Mouse (Mus musculus) myocyte (in vitro differentiated cells): Measurements from ENCODE around the gene 4930522H14Rik. TPM values are rescaled to one million over a fixed set of nuclear protein-coding genes. Genes with fewer than 3 reads are reported as not detected.

Experiments
- H3K27me3 ChIP-seq: one replicate; pipeline ENCODE4 v1.6.1; 2011; ENCODE audit not compliant: control insufficient read depth, insufficient read depth, insufficient read length
- H3K36me3 ChIP-seq: one replicate; pipeline ENCODE4 v1.6.1; 2011; ENCODE audit not compliant: control insufficient read depth, insufficient read depth
- H3K4me2 ChIP-seq: one replicate; pipeline ENCODE4 v1.6.1; 2011; ENCODE audit warnings: low read depth, control low read depth
- H3K4me3 ChIP-seq: one replicate; pipeline ENCODE4 v1.5.1; 2011; ENCODE audit warnings: mild to moderate bottlenecking, control low read depth, moderate library complexity
- H3K79me2 ChIP-seq: one replicate; pipeline ENCODE4 v1.6.1; 2011; ENCODE audit not compliant: control insufficient read depth, insufficient read depth
- H3ac ChIP-seq: one replicate; pipeline ENCODE4 v1.6.1; 2011; ENCODE audit not compliant: control insufficient read depth, insufficient read length
- CEBPB ChIP-seq: IDR thresholded peaks from 2 replicates; pipeline ENCODE4 v1.6.1; 2011; ENCODE audit warnings: mild to moderate bottlenecking, moderate library complexity; ENCODE audit not compliant: poor library complexity, insufficient read depth, severe bottlenecking
- E2F4 ChIP-seq: IDR thresholded peaks from one replicate; pipeline ENCODE4 v1.6.1; 2011; ENCODE audit warnings: mild to moderate bottlenecking, control low read depth, moderate library complexity; ENCODE audit not compliant: insufficient read depth
- MAX ChIP-seq: IDR thresholded peaks from one replicate; pipeline ENCODE4 v1.6.1; 2011; ENCODE audit warnings: low read depth, mild to moderate bottlenecking, control low read depth
- MYOD1 ChIP-seq, 3 experiments: IDR thresholded peaks; one replicate each; pipeline ENCODE4 v1.6.1; 2011; ENCODE audit warnings: control low read depth in 2 of 3, low read depth in 2 of 3, mild to moderate bottlenecking in 2 of 3, moderate library complexity in 1 of 3; ENCODE audit not compliant: insufficient read length in 2 of 3, control insufficient read depth in 1 of 3
- MYOG ChIP-seq, 3 experiments: IDR thresholded peaks; one replicate each; pipeline ENCODE4 v1.6.1; 2011; ENCODE audit warnings: control low read depth in 2 of 3, low read depth in 2 of 3, mild to moderate bottlenecking in 2 of 3; ENCODE audit not compliant: insufficient read length in 2 of 3, control insufficient read depth in 1 of 3, insufficient read depth in 1 of 3
- POLR2A ChIP-seq: IDR thresholded peaks from one replicate; pipeline ENCODE4 v1.6.1; 2011; ENCODE audit warnings: low read depth, mild to moderate bottlenecking, control low read depth, moderate library complexity; ENCODE audit not compliant: insufficient read length
- POLR2AphosphoS2 ChIP-seq: IDR thresholded peaks from one replicate; pipeline ENCODE4 v1.6.1; 2011; ENCODE audit warnings: low read depth, control low read depth; ENCODE audit not compliant: insufficient read length
- REST ChIP-seq: IDR thresholded peaks from one replicate; pipeline ENCODE4 v1.6.1; 2011; ENCODE audit warnings: mild to moderate bottlenecking, control low read depth, moderate library complexity; ENCODE audit not compliant: insufficient read depth, insufficient read length
- SRF ChIP-seq: IDR thresholded peaks from one replicate; pipeline ENCODE4 v1.6.1; 2011; ENCODE audit warnings: low read depth; ENCODE audit not compliant: control insufficient read depth, insufficient read length
- TCF12 ChIP-seq: IDR thresholded peaks from one replicate; pipeline ENCODE4 v1.6.1; 2011; ENCODE audit warnings: mild to moderate bottlenecking, control low read depth; ENCODE audit not compliant: poor library complexity, insufficient read depth, severe bottlenecking
- TCF3 ChIP-seq: IDR thresholded peaks from one replicate; pipeline ENCODE4 v1.6.1; 2011; ENCODE audit warnings: low read depth, control low read depth; ENCODE audit not compliant: insufficient read length
- USF1 ChIP-seq: IDR thresholded peaks from one replicate; pipeline ENCODE4 v1.6.1; 2011; ENCODE audit warnings: low read depth, mild to moderate bottlenecking, control low read depth, moderate library complexity
- polyA plus RNA-seq: library from polyadenylated mRNA; unstranded; fragments of >200 nt; fragmentation: generic; extraction: Trizol; gene quantifications from one replicate; pipeline ENCODE4 v1.2.1, GENCODE M21; 2012; ENCODE audit warnings: missing spikeins

4930522H14Rik gene
- polyA plus RNA-seq, 1 experiment = not detected

GRCm38 (mm10) chr4:109550338-109551150 lies 19.4 kb upstream of the 4930522H14Rik start:
- H3K4me3 ChIP-seq = no peak overlapping the region
- peaks cover 18% of the 10 kb centered on the region for H3K27me3 ChIP-seq
- no peaks in the 10 kb centered on the region for H3K36me3 ChIP-seq
- no peak overlapping the region for H3ac ChIP-seq
- TF ChIP-seq CEBPB = no peak
- TF ChIP-seq E2F4 = no peak
- no peak for TF ChIP-seq MAX
- no peak for TF ChIP-seq SRF
- no peak for TF ChIP-seq MYOD1 (IDR thresholded peaks at IDR 0.05; ENCODE audit: control insufficient read depth in 1 of 3, insufficient read length in 2 of 3, low read depth in 2 of 3)
- no peak for TF ChIP-seq USF1
- no peak for TF ChIP-seq TCF3
- TF ChIP-seq MYOG (IDR thresholded peaks at IDR 0.05; ENCODE audit: control insufficient read depth in 1 of 3, insufficient read depth in 1 of 3, insufficient read length in 2 of 3, low read depth in 2 of 3) = no peak
- no peak for TF ChIP-seq POLR2AphosphoS2
- no peak for TF ChIP-seq REST
- TF ChIP-seq TCF12 = no peak
- no peak for TF ChIP-seq POLR2A
- H3K79me2 ChIP-seq = no peaks in the 10 kb centered on the region
- H3K4me2 ChIP-seq = peak overlapping the region; percentile 35

- no peak for TF ChIP-seq CEBPB
Observed at GRCm38 (mm10) chr4:109547306-109547705, 16.2 kb upstream of the 4930522H14Rik start.

GRCm38 (mm10) chr4:109546538-109546937 lies 15.4 kb upstream of the 4930522H14Rik start:
- no peak for TF ChIP-seq SRF
- TF ChIP-seq E2F4 = no peak
- no peak for TF ChIP-seq POLR2AphosphoS2
- no peak for TF ChIP-seq TCF12
- Histone ChIP-seq H3K36me3 (no peaks in the 10 kb centered on the region), H3K27me3 (peaks cover 22% of the 10 kb centered on the region), H3K4me3 (no peak overlapping the region), H3K79me2 (no peaks in the 10 kb centered on the region), H3ac (no peak overlapping the region), H3K4me2 (no peak overlapping the region)

More at GRCm38 (mm10) chr4:109547306-109547705, 16.2 kb upstream of the 4930522H14Rik start:
- H3K79me2 ChIP-seq = no peaks in the 10 kb centered on the region
- H3K4me2 ChIP-seq = no peak overlapping the region
- no peak overlapping the region for H3K4me3 ChIP-seq
- peaks cover 22% of the 10 kb centered on the region for H3K27me3 ChIP-seq
- H3ac ChIP-seq = no peak overlapping the region
- H3K36me3 ChIP-seq = no peaks in the 10 kb centered on the region

- no peaks in the 10 kb centered on the region for H3K36me3 ChIP-seq
- TF ChIP-seq POLR2A (no peak), MAX (no peak), CEBPB (no peak), E2F4 (no peak), TCF12 (no peak), USF1 (no peak), MYOD1 (IDR thresholded peaks at IDR 0.05; ENCODE audit: control insufficient read depth in 1 of 3, insufficient read length in 2 of 3, low read depth in 2 of 3) (no peak), MYOG (IDR thresholded peaks at IDR 0.05; ENCODE audit: control insufficient read depth in 1 of 3, insufficient read depth in 1 of 3, insufficient read length in 2 of 3, low read depth in 2 of 3) (no peak), REST (no peak), POLR2AphosphoS2 (no peak), TCF3 (no peak), SRF (no peak)
- H3K79me2 ChIP-seq = no peaks in the 10 kb centered on the region
- H3K4me2 ChIP-seq = no peak overlapping the region
- no peaks in the 10 kb centered on the region for H3K27me3 ChIP-seq
- H3K4me3 ChIP-seq = no peak overlapping the region
- no peak overlapping the region for H3ac ChIP-seq
Observed at GRCm38 (mm10) chr4:109530245-109530816, 766 bp downstream of the 4930522H14Rik start.

- TF ChIP-seq MAX (no peak), MYOD1 (IDR thresholded peaks at IDR 0.05; ENCODE audit: control insufficient read depth in 1 of 3, insufficient read length in 2 of 3, low read depth in 2 of 3) (no peak), USF1 (no peak), POLR2AphosphoS2 (no peak), POLR2A (no peak), REST (no peak), SRF (no peak), MYOG (IDR thresholded peaks at IDR 0.05; ENCODE audit: control insufficient read depth in 1 of 3, insufficient read depth in 1 of 3, insufficient read length in 2 of 3, low read depth in 2 of 3) (no peak), TCF12 (no peak), CEBPB (no peak), E2F4 (no peak), TCF3 (no peak)
- Histone ChIP-seq H3K79me2 (no peaks in the 10 kb centered on the region), H3K4me2 (peak overlapping the region; percentile 42), H3ac (no peak overlapping the region), H3K4me3 (no peak overlapping the region), H3K36me3 (no peaks in the 10 kb centered on the region), H3K27me3 (no peaks in the 10 kb centered on the region)
Observed at GRCm38 (mm10) chr4:109504885-109505284, 26.2 kb downstream of the 4930522H14Rik start.
